Mouse (Mus musculus) limb, embryonic 12.5 days (tissue): ENCODE measurements around the gene Slc7a8. TPM values are rescaled to one million over a fixed set of nuclear protein-coding genes. Genes with fewer than 3 reads are reported as not detected.

Experiments
- ATAC-seq: fragments of 200-750 bp; cut with Nextera tagmentation; 2 replicates; pipeline ENCODE4 v1.8.0; 2017; ENCODE audit warnings: low read depth, moderate TSS enrichment; ENCODE audit not compliant: insufficient number of reproducible peaks, insufficient read depth, low FRiP score, low TSS enrichment
- H3K27ac ChIP-seq: fragments of 300-500 bp; sonication (generic); 2 replicates; pipeline ENCODE4 v1.5.1; 2016; ENCODE audit warnings: mild to moderate bottlenecking, moderate library complexity
- H3K27me3 ChIP-seq: fragments of 300-500 bp; sonication (generic); 2 replicates; pipeline ENCODE4 v1.6.1; 2016; ENCODE audit warnings: mild to moderate bottlenecking, moderate library complexity
- H3K36me3 ChIP-seq: fragments of 300-500 bp; sonication (generic); 2 replicates; pipeline ENCODE4 v1.6.1; 2016; ENCODE audit warnings: mild to moderate bottlenecking, moderate library complexity
- H3K4me1 ChIP-seq: fragments of 300-500 bp; sonication (generic); replicated peaks from 2 replicates; pipeline ENCODE4 v1.6.1; 2016
- H3K4me2 ChIP-seq: fragments of 300-500 bp; sonication (generic); 2 replicates; pipeline ENCODE4 v1.6.1; 2016; ENCODE audit warnings: mild to moderate bottlenecking, moderate library complexity
- H3K4me3 ChIP-seq: fragments of 300-500 bp; sonication (generic); replicated peaks from 2 replicates; pipeline ENCODE4 v1.5.1; 2016; ENCODE audit warnings: mild to moderate bottlenecking
- H3K9ac ChIP-seq: fragments of 300-500 bp; sonication (generic); replicated peaks from 2 replicates; pipeline ENCODE4 v1.6.1; 2016; ENCODE audit warnings: mild to moderate bottlenecking, moderate library complexity
- H3K9me3 ChIP-seq: fragments of 300-500 bp; sonication (generic); 2 replicates; pipeline ENCODE4 v1.6.1; 2016; ENCODE audit warnings: mild to moderate bottlenecking, moderate library complexity
- WGBS: fragments of 180-500 bp; shearing (Covaris S2); methylation state at CpG from one replicate; pipeline ENCODE4 v1.1.7; 2016; 5-methylcytosine and 5-hydroxymethylcytosine counted together
- polyA plus RNA-seq: library from polyadenylated mRNA; unstranded; fragments of >200 nt; fragmentation: Nextera tagmentation; extraction: Ambion mirVana; gene quantifications from 2 replicates; pipeline ENCODE4 v1.2.1, GENCODE M21; 2016

Gene Slc7a8
- polyA plus RNA-seq, 1 experiment from 2014 or later: 0.56 TPM

DNA sequence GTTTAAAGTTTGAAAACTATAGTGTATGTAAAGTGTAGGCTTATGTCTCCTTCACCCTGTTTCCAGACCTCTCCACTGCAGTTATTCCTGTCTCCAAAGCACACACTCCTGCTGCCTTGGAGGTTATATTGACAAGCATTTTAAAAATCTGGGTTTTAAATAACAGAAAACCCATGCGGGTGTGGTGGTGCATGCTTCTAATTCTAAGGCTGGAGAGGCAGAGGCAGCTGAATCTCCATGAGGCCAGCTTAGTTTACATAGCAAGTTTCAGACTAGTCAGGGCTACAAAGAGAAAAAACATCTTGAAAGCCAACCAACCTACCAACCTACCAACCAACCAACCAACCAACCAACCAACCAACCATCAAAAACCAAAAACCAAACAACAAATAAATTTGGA is 66.3 kb downstream of the Slc7a8 start:
- H3K4me2 ChIP-seq: no peak overlapping the region
- H3K9me3 ChIP-seq: no peaks in the 10 kb centered on the region
- ATAC-seq: no peak
- no peak overlapping the region for H3K4me3 ChIP-seq
- WGBS: 84% methylated on average over 1 of the region's 1 CpGs
- H3K9ac ChIP-seq: no peak overlapping the region
- peaks cover 10% of the 10 kb centered on the region for H3K4me1 ChIP-seq
- H3K27me3 ChIP-seq: 0 out of 2 replicates have a peak, but pooled peaks cover 8% of the 10 kb centered on the region
- no peak overlapping the region for H3K27ac ChIP-seq
- H3K36me3 ChIP-seq: no peaks in the 10 kb centered on the region

DNA sequence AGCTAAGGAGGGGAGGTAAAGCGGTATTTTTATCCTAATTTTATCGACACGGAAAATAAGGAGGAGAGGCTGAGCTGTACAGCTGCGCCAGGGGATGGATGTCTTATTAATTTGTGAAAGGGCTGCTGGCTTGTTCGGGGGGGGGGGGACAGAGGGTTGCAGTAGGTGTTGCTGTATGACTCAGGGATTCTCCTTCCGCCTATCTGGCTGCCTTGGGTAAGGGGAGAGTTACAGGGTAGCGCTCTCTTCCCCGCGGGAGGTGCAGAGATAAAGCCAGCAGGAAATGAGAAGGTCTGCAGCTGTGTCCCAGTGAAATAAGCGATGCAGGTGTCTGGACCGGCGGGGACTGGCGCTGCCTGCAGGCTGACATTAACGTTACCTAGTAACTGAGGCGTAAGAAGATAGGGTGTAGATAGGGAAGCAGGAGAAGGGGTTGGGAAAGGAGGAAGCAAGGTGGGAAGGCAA is 67.1 kb downstream of the Slc7a8 start:
- no peak for ATAC-seq
- H3K4me2 ChIP-seq: peak overlapping the region; percentile 60
- no peaks in the 10 kb centered on the region for H3K36me3 ChIP-seq
- no peak overlapping the region for H3K27ac ChIP-seq
- H3K27me3 ChIP-seq: 0 out of 2 replicates have a peak, but pooled peaks cover 8% of the 10 kb centered on the region
- H3K9ac ChIP-seq: 0 out of 2 replicates have a peak overlapping the region, but pooled peaks have one; percentile 23
- H3K9me3 ChIP-seq: no peaks in the 10 kb centered on the region
- 4% methylated on average over 15 of the region's 15 CpGs for WGBS
- H3K4me1 ChIP-seq: peaks cover 11% of the 10 kb centered on the region
- peak overlapping the region; percentile 26 for H3K4me3 ChIP-seq

GRCm38 (mm10) chr14:54714121-54714520 is 67.6 kb downstream of the Slc7a8 start:
- no peaks in the 10 kb centered on the region for H3K36me3 ChIP-seq
- ATAC-seq: no peak
- H3K27me3 ChIP-seq: 0 out of 2 replicates have a peak, but pooled peaks cover 8% of the 10 kb centered on the region
- 2% methylated on average over 13 of the region's 13 CpGs for WGBS
- H3K9ac ChIP-seq: 0 out of 2 replicates have a peak overlapping the region, but pooled peaks have one; percentile 23
- H3K4me3 ChIP-seq: peak overlapping the region; percentile 26
- peaks cover 11% of the 10 kb centered on the region for H3K4me1 ChIP-seq
- H3K9me3 ChIP-seq: no peaks in the 10 kb centered on the region
- H3K27ac ChIP-seq: no peak overlapping the region
- H3K4me2 ChIP-seq: peak overlapping the region; percentile 60

GRCm38 (mm10) chr14:54712861-54713260 is 68.9 kb downstream of the Slc7a8 start:
- Histone ChIP-seq H3K27me3 (0 out of 2 replicates have a peak, but pooled peaks cover 11% of the 10 kb centered on the region), H3K9ac (no peak overlapping the region), H3K4me1 (peaks cover 11% of the 10 kb centered on the region), H3K9me3 (no peaks in the 10 kb centered on the region), H3K36me3 (no peaks in the 10 kb centered on the region), H3K4me2 (no peak overlapping the region), H3K27ac (no peak overlapping the region), H3K4me3 (no peak overlapping the region)
- no peak for ATAC-seq
- 73% methylated on average over 8 of the region's 8 CpGs for WGBS

DNA sequence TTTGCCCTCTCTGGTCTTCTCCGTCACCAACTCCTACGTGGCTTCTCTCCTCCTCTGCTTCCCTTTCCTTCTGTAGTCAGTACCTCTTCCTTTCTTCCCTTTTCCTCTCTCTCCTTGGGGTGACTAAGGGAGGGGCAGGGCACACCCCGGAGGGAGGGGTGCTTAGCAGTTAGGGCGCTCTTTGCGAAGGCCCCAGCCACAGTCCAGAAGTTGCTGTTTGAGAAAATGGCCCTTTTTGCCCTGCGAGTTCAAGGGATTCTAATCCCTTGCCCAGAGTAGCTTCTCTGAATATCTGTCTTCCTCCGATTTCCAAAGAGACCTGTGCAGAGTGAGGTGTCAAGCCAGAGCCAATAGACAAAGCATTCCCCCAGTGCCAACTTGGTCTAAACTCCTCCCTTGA is 69.7 kb downstream of the Slc7a8 start, which contains the start of gene Cebpe:
Cebpe (minus strand) TSS at position 101 of the 400 bp plus-strand sequence.
- Histone ChIP-seq H3K4me1 (peaks cover 11% of the 10 kb centered on the region), H3K27ac (no peak within 1 kb of the TSS), H3K9me3 (no peaks in the 10 kb centered on the region), H3K9ac (no peak within 1 kb of the TSS), H3K4me3 (no peak within 1 kb of the TSS), H3K4me2 (no peak within 1 kb of the TSS), H3K36me3 (no peaks in the 10 kb centered on the region), H3K27me3 (peaks cover 11% of the 10 kb centered on the region; the same call in 1 of the 2 replicates)
- ATAC-seq: no peak
- WGBS: 81% methylated on average over 7 of the region's 7 CpGs

GRCm38 (mm10) chr14:54709054-54709453 is 72.7 kb downstream of the Slc7a8 start:
- Histone ChIP-seq H3K36me3 (no peaks in the 10 kb centered on the region), H3K27me3 (peaks cover 3% of the 10 kb centered on the region; the same call in 1 of the 2 replicates), H3K9me3 (no peaks in the 10 kb centered on the region), H3K9ac (no peak overlapping the region), H3K4me2 (no peak overlapping the region), H3K27ac (no peak overlapping the region), H3K4me1 (peaks cover 3% of the 10 kb centered on the region; the same call in 1 of the 2 replicates), H3K4me3 (no peak overlapping the region)
- no peak for ATAC-seq
- 82% methylated on average over 9 of the region's 9 CpGs for WGBS

- Histone ChIP-seq H3K4me3 (no peak overlapping the region), H3K27ac (no peak overlapping the region), H3K36me3 (no peaks in the 10 kb centered on the region), H3K9ac (no peak overlapping the region), H3K27me3 (peaks cover 20% of the 10 kb centered on the region), H3K4me2 (no peak overlapping the region), H3K4me1 (peaks cover 3% of the 10 kb centered on the region; the same call in 1 of the 2 replicates), H3K9me3 (no peaks in the 10 kb centered on the region)
- WGBS: 62% methylated on average over 17 of the region's 17 CpGs
- ATAC-seq: no peak
Observed at GRCm38 (mm10) chr14:54706589-54707320, 75.0 kb downstream of the Slc7a8 start.

DNA sequence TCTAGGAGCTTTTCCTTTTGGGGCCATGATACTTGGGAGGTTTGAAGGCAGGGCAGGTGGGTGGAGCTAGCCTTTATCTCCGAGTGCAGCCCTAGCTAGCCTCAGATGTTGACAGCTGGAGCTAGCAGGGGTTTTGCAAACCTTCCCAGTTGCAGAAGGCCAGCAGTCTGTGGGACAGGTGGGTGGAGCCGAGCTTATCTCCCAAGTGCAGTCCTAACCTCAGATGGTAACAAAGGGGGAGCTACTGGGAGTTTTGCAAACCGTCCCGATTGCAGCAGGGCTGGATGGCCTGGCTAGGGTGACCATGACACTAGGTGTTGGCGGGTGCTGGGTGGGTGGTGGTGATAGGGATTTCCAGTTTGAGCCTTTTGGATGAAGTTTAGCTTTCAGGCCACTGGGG is 75.9 kb downstream of the Slc7a8 start:
- ATAC-seq: 0 out of 2 replicates have a peak, but pooled peaks have one; percentile 66
- Histone ChIP-seq H3K4me2 (no peak overlapping the region), H3K36me3 (no peaks in the 10 kb centered on the region), H3K9ac (no peak overlapping the region), H3K27ac (no peak overlapping the region), H3K9me3 (no peaks in the 10 kb centered on the region), H3K27me3 (peaks cover 24% of the 10 kb centered on the region), H3K4me1 (peaks cover 3% of the 10 kb centered on the region; the same call in 1 of the 2 replicates), H3K4me3 (no peak overlapping the region)
- WGBS: 40% methylated on average over 5 of the region's 5 CpGs

GRCm38 (mm10) chr14:54703207-54703606 is 78.5 kb downstream of the Slc7a8 start:
- Histone ChIP-seq H3K4me3 (no peak overlapping the region), H3K9ac (no peak overlapping the region), H3K9me3 (no peaks in the 10 kb centered on the region), H3K4me1 (no peaks in the 10 kb centered on the region), H3K27me3 (peaks cover 24% of the 10 kb centered on the region), H3K36me3 (no peaks in the 10 kb centered on the region), H3K4me2 (no peak overlapping the region), H3K27ac (no peak overlapping the region)
- WGBS: 70% methylated on average over 10 of the region's 10 CpGs
- ATAC-seq: no peak

- Histone ChIP-seq H3K9me3 (no peaks in the 10 kb centered on the region), H3K36me3 (no peaks in the 10 kb centered on the region), H3K4me3 (no peak overlapping the region), H3K4me2 (no peak overlapping the region), H3K27ac (no peak overlapping the region), H3K9ac (no peak overlapping the region), H3K4me1 (no peaks in the 10 kb centered on the region), H3K27me3 (peaks cover 21% of the 10 kb centered on the region)
- no peak for ATAC-seq
- 7% methylated on average over 6 of the region's 6 CpGs for WGBS
Observed at GRCm38 (mm10) chr14:54701298-54701697, 80.4 kb downstream of the Slc7a8 start.

DNA sequence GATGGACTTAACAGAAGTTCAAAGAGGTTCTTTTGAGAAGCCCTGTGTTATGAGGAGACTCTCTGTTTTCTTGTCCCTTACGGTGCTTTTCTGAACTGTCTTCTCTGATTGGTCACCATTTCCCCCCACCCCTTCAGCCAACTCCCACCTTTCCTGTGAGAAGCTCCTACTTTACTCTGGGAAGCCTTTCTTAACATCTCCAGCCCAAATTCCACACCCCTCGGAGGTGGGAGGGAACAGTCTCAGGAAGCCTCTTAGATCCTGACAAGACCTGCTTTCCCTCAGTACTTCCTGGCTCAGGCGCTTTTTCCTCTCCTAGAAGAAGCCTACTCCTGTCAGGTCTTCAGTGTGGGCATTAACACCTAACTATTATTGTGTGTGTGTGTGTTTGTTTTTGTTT is 82.2 kb downstream of the Slc7a8 start:
- no peak overlapping the region for H3K4me3 ChIP-seq
- H3K36me3 ChIP-seq: no peaks in the 10 kb centered on the region
- no peak for ATAC-seq
- no peaks in the 10 kb centered on the region for H3K4me1 ChIP-seq
- no peak overlapping the region for H3K4me2 ChIP-seq
- H3K27me3 ChIP-seq: peaks cover 21% of the 10 kb centered on the region
- WGBS: 33% methylated on average over 3 of the region's 3 CpGs
- H3K9me3 ChIP-seq: no peaks in the 10 kb centered on the region
- H3K9ac ChIP-seq: no peak overlapping the region
- H3K27ac ChIP-seq: no peak overlapping the region
